Mouse (Mus musculus) adipocyte (in vitro differentiated cells): ENCODE data around the gene Wbp4.
A peak's percentile ranks its signal among the peaks of the same experiment; 100 is the strongest.
"Not testable (repeated sequence)": the region's sequence is repeated elsewhere in the genome, so short reads cannot be mapped to it uniquely, and the experiment has no call there.

ENCODE experiments used
- DNase-seq: peaks from one replicate; pipeline ENCODE4 v3.0.0-alpha.2; 2016; ENCODE audit warnings: low spot score

The Wbp4 gene

GRCm38 (mm10) chr14:79507846-79508245 is 26.5 kb upstream of the Wbp4 start:
- peak; percentile 50 for DNase-seq

GRCm38 (mm10) chr14:79506207-79506606 is 24.9 kb upstream of the Wbp4 start:
- no peak for DNase-seq

GRCm38 (mm10) chr14:79504246-79505006 is 23.1 kb upstream of the Wbp4 start:
- no peak for DNase-seq

DNA sequence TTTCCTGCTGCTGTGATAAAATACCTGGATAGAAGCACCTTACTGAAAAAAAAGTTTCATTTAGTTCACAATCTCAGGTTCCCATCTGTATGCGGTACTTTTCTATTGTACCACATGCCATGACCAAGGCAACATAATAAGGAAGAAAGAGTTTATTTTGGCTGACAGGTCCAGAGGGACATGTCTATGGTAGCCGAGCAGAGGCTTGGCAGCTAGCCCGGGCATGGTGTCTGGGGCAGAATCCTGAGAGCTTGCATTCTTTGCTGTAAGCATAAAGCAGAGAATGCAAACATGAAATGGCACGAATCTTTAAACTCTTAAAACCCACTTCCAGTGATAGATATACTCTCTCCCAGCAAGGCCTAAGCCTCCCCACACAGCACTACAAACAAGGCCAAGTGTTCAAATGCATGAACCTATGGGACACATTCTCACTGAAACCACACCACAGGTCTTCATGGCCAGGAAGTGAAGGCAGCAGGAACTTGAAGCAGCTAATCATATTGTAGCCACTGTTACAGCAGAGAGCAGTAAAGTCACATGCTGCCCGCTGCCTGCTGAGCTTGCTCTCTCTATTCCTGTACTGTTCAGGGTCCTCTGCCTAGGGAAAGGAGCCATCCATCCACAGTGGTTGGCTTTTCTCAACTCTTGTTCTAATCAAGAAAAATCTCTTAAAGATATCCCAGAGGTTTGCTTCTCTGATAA is 22.2 kb upstream of the Wbp4 start:
- peak; percentile 66 for DNase-seq

DNA sequence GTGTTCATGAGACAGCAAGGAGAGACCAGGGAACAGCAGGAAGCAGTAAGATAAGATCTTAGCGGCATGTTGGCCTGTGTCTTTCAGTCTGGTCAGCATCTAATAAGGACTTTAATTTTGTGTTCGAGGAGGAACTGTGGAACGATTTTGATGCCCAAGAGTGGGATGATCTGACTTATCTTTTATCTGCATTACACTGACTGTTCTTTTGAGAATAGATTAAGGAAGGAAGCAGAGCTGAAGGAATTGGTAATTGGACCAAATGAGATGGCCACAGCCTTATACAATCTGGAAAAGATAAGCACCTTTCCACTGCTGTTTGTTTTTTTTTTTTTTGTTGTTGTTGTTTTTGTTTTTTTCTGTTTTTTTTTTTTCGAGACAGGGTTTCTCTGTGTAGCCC is 19.4 kb upstream of the Wbp4 start:
- no peak for DNase-seq

- DNase-seq = no peak
Observed at GRCm38 (mm10) chr14:79499326-79499725, 18.0 kb upstream of the Wbp4 start.

- DNase-seq = no peak
Observed at GRCm38 (mm10) chr14:79494349-79494748, 13.0 kb upstream of the Wbp4 start.

DNA sequence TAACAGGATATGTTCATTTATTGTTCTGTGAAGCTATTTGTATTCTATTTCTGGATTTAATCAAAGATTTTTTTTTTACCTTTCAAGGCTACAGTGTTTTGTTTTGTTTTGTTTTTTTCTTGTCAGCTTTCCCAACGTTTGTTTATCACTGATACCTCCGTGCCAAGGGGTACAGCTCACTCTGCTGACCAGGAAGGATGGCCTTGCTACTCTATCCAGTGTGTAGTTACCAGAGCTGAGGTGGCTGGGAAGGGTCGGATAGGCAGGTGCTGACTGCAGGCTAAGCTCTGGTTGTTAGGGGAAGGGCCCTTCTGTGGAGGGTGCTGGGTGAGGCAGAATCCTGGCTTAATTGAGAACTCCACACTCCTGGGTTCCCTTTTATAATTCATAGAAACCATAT is 8.9 kb upstream of the Wbp4 start:
- DNase-seq = no peak

- no peak for DNase-seq
Observed at GRCm38 (mm10) chr14:79489150-79489549, 7.8 kb upstream of the Wbp4 start.

- no peak for DNase-seq
Observed at GRCm38 (mm10) chr14:79488531-79488930, 7.2 kb upstream of the Wbp4 start.

DNA sequence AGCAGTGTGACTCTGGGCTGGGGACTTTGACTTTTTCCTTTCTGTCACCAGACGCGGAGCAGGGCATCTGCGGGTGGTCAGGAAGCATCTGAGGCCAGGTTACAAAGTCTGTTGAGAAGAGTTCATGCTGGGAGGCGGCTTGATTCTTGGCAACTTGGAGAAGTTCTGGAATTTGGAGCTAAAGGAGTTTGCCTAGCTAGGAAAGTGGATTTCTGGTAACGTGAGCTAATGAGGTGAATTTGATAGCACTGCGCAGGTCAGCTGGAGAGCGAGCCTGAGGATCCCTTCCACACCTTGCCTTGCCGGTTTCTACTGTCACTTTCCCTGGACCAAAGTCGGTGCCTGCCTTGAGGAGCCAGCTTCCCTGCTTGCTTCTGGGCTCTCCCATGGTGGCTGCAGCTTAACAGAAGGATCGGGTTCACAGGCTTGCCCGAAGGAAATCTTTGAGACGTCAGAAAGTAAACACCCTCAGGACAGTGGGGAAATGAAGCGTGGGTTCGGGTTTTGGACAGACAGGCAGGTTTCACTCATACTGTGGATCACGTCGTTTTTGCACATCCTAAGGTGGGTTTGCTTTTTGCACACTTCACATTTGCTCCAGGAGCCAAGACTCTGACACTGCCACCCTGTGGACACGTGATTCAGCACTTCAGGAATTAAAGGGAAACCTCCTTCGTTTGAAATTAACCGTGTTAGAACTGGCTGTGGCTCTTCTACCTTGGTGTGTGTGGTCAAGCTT is 5.8 kb upstream of the Wbp4 start:
- peak; percentile 48 for DNase-seq

GRCm38 (mm10) chr14:79486617-79486992 is 5.3 kb upstream of the Wbp4 start:
- no peak for DNase-seq

DNA sequence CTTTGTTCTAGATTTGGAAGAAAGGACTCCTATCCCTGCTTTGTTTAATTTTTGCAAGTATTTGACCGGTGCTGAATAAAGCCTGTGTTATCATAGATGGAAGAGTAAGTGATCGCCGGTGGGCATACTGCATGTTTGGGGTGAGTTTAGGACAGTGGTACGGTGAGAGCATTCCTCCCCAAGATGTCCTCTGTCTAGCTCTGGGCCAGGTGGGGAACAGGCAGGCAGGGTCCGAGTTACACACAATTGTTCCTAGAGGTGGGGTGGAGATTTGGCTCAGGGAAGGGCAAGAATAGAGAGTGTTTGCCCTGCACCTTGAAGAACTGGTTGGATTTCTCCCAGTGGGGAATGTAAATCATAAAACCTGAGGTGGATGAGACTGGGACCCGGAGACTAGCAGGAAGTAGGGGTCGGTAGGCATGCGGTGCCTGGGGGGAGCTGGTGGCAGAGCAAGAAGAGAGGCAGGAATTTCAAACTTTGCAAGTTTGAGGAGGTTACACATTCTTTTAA is 2.3 kb upstream of the Wbp4 start:
- DNase-seq = no peak

- DNase-seq = no peak
Observed at GRCm38 (mm10) chr14:79482747-79483355, 1.5 kb upstream of the Wbp4 start.

DNA sequence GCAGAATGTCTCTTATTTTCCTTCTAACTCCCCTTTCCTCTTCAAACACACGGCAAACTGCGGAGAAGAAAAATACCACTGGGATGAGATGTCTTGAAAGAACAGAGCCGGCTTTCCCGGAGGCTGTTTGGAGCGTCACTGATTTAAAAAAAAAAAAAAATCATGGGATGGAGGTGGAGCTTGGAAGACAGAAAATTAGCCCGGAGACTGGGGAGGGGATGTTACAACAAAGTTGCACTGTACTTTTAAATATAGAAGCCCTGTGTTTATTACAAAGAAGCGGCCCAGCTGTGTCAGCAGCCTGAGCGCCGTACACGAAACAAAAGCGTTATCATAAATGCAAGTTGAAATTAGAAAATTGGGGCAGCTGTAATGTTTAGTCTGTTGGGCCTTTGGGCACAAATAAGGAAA is 936 bp upstream of the Wbp4 start:
- DNase-seq = peak; percentile 73

- peak; percentile 91 for DNase-seq
Observed at GRCm38 (mm10) chr14:79480624-79481338, 539 bp downstream of the Wbp4 start, which contains the start of gene Elf1. Gene Elf1 (plus strand): TSS chr14:79481194.

GRCm38 (mm10) chr14:79473384-79473783 is 7.9 kb downstream of the Wbp4 start:
- no peak for DNase-seq

DNA sequence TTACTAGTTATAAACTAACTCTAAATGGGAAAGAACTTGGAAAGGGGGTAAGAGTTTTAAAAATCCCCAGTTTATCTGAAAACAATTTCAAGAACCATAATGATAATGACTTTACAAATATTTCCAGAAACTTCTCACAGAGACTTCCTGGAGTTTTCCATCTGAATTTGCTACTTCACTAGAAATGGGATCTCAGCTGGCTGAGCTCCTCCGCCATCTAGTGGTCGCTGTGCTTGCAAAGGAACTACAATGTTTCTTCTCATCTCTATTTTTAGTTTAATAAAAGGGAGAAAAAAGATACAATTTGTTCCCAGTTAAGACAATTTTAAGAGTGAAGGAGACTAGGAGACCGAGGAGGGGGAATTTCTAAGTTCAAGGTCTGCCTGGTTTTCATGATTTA is 13.7 kb downstream of the Wbp4 start:
- DNase-seq = peak; percentile 74

DNA sequence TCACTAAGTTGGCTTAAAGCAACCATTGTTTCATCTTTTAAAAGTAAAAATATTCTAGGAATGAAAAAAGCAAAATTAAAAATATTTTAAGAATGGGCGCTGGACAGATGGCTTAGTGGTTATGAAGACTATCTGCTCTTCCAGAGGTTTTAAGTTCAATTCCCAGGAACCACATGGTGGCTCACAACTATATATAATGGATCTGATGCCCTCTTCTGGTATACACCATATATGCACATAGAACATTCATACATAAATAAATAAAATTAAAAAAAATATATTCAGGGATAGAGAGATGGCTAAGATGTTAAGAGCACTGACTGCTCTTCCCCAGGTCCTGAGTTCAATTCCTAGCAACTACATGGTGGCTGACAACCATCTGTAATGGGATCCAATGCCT is 15.7 kb downstream of the Wbp4 start:
- no peak for DNase-seq

DNA sequence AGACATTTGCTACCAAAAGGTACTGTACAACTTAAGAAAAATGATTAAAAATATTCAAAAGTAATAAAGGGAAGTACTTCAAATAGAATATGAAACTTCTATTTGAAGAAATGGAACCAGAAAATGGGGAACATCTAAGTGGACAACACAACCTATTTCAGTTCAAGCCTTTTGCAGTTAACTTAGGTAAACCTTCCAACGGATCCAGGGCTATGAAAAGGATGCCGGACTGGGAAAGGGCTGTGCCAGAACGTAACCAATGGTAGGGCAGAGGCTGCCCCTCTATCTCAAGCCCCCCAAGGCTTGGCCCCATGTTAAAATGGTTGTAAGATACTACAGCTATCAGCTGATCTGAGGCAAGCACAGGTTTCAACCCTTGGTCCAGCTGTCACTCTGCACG is 20.3 kb downstream of the Wbp4 start:
- DNase-seq = no peak

DNA sequence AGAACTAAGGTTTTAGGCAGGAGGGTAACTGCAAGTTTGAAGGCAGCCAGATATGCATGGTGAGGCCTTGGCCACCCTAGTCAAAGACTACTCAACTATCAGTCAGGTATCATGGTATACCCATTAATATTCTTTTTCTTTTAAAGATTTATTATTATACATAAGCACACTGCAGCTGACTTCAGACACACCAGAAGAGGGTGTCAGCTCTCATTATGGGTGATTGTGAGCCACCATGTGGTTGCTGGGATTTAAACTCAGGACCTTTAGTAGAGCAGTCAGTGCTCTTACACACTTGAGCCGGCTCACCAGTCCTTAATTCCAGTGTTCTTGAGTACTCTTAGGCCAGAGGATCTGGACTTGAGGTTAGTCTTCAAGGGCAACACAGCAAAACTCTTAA is 20.9 kb downstream of the Wbp4 start:
- no peak for DNase-seq

GRCm38 (mm10) chr14:79452591-79452934 is 28.8 kb downstream of the Wbp4 start:
- not testable (repeated sequence) for DNase-seq
